Mouse (Mus musculus) ovary, adult 18-20 months (tissue): ENCODE measurements around the gene Ccdc83.

Experiments
- DNase-seq: peaks from one replicate; pipeline ENCODE4 v3.0.0; 2022; ENCODE audit warnings: low spot score, mixed read lengths

Ccdc83 gene

DNA sequence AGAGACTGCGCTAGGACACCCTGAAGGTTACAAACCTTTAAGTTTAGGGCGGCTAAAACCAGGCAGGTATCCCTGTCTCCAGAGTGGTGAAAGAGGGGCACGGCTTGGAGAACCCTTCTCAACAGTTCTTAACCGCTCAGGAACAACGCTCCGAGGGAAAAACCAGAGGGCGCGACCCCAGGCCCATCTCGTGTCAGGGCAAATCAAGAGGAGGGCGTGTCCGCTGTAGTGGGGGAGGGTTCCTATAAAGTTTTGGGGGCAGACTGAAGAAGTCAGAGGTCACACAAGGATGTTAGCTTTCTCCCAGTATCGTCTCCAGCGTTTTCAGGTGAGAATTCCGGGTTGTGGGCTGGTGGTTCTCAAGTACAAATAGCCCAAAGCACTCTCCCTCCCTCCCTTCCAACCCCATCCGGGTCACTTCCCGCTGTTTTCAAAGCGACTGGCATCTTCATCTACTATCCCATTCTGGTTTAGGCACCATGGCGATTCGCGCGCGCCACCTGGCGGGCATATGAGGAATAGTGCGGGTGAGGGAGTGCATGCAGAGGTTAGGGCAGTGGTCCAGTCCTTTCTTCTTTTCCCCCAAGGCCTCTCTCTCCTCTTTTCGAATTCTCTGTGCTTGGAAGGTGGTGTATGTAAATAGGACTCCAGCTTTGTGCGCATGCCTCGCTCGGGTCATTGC is at the start of gene Ccdc83:
Gene Ccdc83, minus strand, starts transcription at position 489 of the 682 bp plus-strand sequence.
- peak; percentile 55 for DNase-seq

DNA sequence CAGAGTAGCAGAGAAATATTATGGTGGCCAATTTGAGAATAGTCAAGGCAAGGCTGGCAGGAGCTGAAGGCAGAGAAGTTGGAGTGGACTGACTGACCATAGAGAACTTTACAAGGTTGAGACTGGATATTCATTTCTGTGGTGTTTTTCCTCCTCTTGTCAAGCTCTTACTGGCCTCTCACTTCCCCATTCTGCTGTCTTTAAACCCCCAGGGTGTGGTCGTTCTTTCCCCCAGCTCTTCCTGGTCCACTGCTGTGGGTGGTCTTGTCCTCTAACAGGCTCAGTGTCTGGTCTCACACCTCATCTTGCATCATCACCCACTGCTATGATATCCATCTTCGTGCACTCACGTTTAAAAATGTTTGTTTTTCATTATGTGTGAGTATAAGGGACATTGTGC is 47.8 kb upstream of the Ccdc83 start:
- DNase-seq: no peak

DNA sequence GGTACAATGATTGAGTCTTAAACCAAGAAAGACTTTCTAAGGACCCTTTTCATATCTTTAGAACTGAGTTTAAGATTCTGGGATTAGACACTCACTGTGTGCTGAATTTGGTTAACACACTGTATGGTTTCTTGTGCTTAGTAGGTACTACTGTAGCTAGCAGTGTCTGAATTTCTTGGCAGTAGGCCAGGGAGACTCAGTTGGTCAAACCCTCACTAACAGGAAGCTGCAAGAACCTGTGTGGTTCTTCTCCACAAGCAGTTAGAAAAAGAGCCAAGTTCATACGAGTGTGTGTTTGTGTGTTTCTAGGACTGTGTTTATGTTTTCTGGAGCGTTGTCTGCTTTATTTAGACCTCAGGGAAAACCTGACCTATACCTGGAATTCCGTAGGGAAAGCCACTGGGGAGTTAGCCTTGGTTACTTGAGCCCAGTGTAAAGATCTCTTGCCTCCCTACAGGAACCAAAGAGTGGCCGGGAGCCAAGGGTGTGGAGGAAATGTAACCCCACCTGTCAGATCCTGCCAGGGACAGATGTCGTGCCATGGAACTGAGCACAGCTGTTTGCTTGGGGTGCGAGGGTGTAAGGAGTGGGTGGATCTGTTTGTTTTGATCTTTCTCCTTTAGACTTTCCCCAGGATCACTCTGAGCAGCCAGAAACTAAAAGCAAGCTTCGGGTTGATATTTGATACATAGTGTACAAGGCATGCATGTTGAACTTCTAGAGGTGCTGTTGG is 46.7 kb upstream of the Ccdc83 start:
- DNase-seq: no peak

GRCm38 (mm10) chr7:90308003-90308402 is 42.4 kb upstream of the Ccdc83 start:
- DNase-seq: no peak

DNA sequence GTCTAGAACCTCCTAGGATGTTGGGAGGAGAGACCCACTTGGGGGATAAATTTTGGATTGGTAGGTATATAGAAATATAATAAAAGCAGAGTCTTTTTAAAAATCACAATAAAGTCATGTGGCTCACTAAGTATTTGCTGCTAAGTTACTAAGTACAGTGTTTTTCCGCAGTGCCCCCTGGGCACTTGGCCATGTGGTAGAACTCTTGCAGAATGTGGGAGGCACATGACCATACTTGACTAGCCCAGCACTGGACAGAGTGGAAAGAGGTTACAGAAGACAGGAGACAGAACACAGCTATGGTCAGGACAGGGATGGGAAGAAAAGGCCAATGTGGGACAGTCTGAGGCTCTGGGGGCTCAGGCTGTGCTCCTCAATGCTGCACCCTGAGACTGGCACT is 41.4 kb upstream of the Ccdc83 start:
- no peak for DNase-seq

- no peak for DNase-seq
Measured at GRCm38 (mm10) chr7:90306079-90306478, 40.5 kb upstream of the Ccdc83 start.

GRCm38 (mm10) chr7:90302647-90303552 is 37.3 kb upstream of the Ccdc83 start:
- DNase-seq: no peak

GRCm38 (mm10) chr7:90301942-90302646 is 36.5 kb upstream of the Ccdc83 start, which contains the start of gene Sytl2:
Gene Sytl2, plus strand, starts transcription at chr7:90302252.
- peak; percentile 33 for DNase-seq

- no peak for DNase-seq
Measured at GRCm38 (mm10) chr7:90291885-90292284, 26.3 kb upstream of the Ccdc83 start.

DNA sequence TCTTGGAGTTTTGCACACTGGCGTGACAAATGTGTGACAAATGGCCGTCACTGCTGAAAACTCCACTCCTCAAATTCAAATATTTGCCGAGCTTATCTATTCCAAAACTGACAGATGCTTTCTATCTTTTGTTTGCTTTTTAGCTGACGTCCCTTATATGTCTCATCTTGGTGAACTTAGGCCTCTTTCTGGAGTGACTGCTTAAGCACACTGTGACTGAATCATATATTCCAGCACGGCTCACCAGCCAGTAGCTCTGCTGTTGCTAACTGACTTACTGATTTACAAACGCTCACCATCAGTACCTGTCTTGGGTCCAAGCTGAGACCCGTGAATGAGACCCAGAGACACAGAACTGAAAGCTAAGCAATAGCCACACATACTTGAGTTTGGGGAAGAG is 19.2 kb upstream of the Ccdc83 start:
- no peak for DNase-seq

GRCm38 (mm10) chr7:90282786-90283185 is 17.2 kb upstream of the Ccdc83 start:
- no peak for DNase-seq

DNA sequence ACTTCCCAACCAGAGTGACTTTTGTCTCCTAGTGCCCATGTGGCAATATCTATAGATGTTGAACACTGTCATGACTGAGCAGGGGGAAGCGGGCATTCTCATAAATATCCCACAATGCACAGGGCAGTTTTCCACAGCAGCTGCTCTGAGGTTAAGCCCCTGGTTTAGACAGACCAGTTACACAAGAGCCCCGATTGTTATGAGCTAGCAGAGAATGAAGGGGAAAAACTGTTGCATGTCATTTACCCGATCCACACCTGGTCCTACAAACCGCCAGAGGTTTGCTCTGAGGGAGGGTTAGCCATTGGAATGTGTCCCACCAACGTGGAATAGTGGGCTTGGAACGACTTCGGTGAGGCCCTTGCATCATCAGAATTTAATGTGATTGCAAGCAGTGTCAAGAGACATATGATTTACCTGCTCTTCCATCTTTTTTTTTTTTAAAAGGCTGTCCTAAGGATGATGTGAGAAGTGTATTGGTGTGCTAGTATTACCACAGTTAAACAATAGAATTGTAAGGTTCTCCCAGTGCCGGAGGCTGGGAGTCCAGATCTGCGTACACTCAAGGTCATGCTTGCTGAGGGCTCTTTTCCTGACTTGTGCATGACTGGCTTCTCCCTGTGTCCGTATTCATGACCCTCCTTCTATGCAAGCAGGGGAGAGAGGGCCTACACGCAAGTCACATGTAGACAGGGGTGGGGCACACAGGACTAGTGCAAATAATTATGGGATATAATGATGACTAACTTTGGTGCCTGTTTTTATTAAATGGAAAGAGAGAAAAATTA is 16.4 kb upstream of the Ccdc83 start:
- no peak for DNase-seq

- DNase-seq: no peak
Measured at GRCm38 (mm10) chr7:90280878-90281277, 15.3 kb upstream of the Ccdc83 start.

GRCm38 (mm10) chr7:90280274-90280875 is 14.8 kb upstream of the Ccdc83 start:
- DNase-seq: no peak

GRCm38 (mm10) chr7:90279136-90279535 is 13.6 kb upstream of the Ccdc83 start:
- no peak for DNase-seq

GRCm38 (mm10) chr7:90277769-90278168 is 12.2 kb upstream of the Ccdc83 start:
- no peak for DNase-seq

DNA sequence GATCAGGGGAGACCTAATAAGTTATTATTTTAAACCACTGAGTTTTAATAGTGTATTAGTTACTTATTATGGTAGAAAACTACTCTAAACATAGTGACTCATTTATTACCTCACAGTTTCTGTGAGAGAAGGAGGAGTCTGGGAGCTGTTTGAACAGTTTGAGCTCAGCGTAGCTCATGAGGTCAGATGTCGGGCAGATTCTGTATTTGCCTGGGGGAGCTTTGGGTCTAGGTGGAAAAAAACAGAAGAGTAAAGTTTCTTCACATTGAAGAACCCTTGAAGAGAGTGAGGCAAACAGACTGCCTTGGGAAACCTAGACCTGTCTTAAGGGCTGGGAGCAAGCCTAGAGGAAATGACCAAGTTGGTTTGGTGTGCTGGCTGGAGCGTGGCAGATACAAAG is 11.7 kb upstream of the Ccdc83 start:
- DNase-seq: no peak

DNA sequence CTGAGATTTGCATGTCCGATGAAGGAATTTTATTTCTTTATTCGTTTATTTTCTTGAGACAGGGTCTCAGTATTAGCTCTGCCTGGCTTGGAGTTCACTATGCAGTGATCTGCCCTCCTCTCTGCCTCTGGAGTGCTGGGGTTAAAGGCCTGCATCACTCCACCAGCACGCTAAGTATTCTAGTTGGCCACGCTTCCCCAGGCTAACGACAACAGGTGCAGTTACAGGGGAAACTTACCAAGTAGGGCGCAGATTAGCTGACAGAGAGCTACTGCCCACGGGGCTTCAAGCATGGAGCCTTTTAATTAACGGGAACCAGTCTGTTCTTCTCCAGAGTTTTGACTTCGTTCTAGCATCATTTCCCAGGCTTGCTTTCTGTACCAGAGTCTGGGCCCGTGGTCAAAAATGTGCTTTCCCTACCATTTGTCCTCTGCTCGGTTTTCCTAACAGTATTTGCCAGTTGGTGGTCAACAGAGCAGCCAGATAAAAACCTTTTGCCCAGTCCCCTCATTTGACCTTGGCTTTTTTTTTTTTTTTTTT is 9.1 kb upstream of the Ccdc83 start:
- no peak for DNase-seq

DNA sequence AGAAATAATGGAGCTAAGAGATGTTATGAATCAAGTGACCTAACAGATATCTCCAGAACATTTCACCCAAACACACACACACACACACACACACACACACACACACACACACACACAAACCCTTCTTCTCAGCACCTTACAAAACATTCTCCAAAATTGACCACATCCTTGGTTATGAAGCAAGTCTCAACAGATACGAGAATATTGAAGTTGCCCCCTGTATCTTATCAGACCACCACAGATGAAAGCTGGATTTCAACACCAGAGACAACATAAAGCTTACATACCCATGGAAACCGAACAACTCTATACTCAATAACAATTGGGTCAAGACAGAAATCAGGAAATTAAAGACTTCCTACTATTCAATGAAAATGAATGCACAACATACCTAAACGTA is 4.6 kb upstream of the Ccdc83 start:
- no peak for DNase-seq

DNA sequence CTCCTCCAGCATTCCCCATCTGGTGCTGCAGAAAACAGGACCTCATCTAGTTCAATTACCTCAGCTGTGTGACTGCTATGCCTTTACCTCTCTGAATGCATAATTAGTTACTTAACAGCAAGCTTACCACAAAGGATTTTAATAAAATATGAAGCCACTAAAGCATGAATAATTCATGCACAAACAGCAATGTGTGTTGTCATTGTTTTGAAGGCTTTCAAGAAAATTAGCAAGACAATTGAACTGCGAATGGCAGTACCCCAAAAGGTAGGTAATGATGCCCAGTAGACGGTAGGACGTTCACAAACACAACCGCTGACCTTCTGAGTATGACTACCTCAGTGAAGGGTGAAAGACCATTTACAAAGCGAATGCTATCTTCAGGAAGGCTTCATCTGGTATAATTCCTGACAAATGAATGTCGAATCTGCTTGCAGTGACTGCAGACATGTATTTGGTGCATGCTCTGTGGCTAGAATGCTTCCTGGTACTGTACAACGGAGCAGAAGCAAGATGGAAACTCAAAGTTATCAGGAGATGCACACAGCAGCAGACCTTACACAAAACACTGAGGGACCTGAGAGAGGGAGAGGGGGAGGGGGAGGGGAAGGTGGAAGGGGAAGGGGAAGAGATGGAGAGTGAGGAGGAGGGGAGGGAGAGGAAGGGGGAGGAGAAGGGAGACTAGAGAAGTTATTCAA is 3.5 kb downstream of the Ccdc83 start:
- DNase-seq: no peak
